Mouse (Mus musculus) neural tube, embryonic 11.5 days (tissue): ENCODE measurements at regions not wholly inside any gene's neighbourhood (a gene's known extent, or its start where the extent isn't known, plus 50 kb on each side); places are given as distances from the start of the nearest gene placed in this dataset.

Source experiments
- ATAC-seq: fragments of 200-750 bp; cut with Nextera tagmentation; 2 replicates; pipeline ENCODE4 v1.8.0; 2017; ENCODE audit warnings: moderate number of reproducible peaks, mild to moderate bottlenecking, moderate TSS enrichment, moderate library complexity; ENCODE audit not compliant: insufficient read depth, low FRiP score, low TSS enrichment
- DNase-seq: peaks from one replicate; pipeline ENCODE4 v3.0.0-alpha.2; 2015; ENCODE audit warnings: low spot score
- H3K27ac ChIP-seq: fragments of 300-500 bp; sonication (generic); 2 replicates; pipeline ENCODE4 v1.5.1; 2014; ENCODE audit warnings: low read depth, mild to moderate bottlenecking, low read length
- H3K27me3 ChIP-seq: fragments of 300-500 bp; sonication (generic); 2 replicates; pipeline ENCODE4 v1.6.1; 2014; ENCODE audit warnings: mild to moderate bottlenecking, low read length, mixed read lengths; ENCODE audit not compliant: control insufficient read depth, insufficient read depth
- H3K36me3 ChIP-seq: fragments of 300-500 bp; sonication (generic); 2 replicates; pipeline ENCODE4 v1.6.1; 2014; ENCODE audit warnings: mild to moderate bottlenecking, low read length, moderate library complexity, mixed read lengths; ENCODE audit not compliant: control insufficient read depth, insufficient read depth
- H3K4me1 ChIP-seq: fragments of 300-500 bp; sonication (generic); 2 replicates; pipeline ENCODE4 v1.6.1; 2014; ENCODE audit warnings: low read length, mixed read lengths; ENCODE audit not compliant: control insufficient read depth, insufficient read depth
- H3K4me2 ChIP-seq: fragments of 300-500 bp; sonication (generic); 2 replicates; pipeline ENCODE4 v1.6.1; 2014; ENCODE audit warnings: low read depth, mild to moderate bottlenecking, moderate library complexity
- H3K4me3 ChIP-seq: fragments of 300-500 bp; sonication (generic); 2 replicates; pipeline ENCODE4 v1.5.1; 2014; ENCODE audit warnings: low read depth, low read length
- H3K9ac ChIP-seq: fragments of 300-500 bp; sonication (generic); 2 replicates; pipeline ENCODE4 v1.6.1; 2014; ENCODE audit warnings: mild to moderate bottlenecking, low read length
- H3K9me3 ChIP-seq: fragments of 300-500 bp; sonication (generic); 2 replicates; pipeline ENCODE4 v1.6.1; 2016; ENCODE audit warnings: low read length; ENCODE audit not compliant: control insufficient read depth
- WGBS: fragments of 180-500 bp; shearing (Covaris S2); extraction: QIAGEN DNeasy Blood & Tissue Kit; methylation state at CpG from one replicate; pipeline ENCODE4 v1.1.7; 2014; 5-methylcytosine and 5-hydroxymethylcytosine counted together

DNA sequence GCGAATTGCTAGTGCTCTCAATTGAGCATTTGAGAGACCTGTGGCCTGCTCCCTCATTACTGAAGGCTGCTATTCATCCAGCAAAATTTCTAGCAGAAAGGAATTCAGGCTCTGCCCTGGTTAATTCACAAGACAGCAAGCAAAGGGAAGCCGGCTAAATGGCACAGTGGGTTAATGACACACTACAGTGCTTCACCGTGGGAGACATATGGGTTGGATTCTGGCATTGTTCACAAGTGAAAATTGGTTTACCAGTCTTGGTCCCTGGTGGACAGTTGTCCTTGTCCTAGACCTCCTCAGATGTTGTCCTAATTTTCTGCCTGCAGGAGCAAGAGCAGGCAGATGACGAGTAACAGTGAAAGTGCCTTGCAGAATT lies 527.3 kb downstream of the Gm11232 start:
- peak; percentile 34 for DNase-seq
- peak; percentile 78 for ATAC-seq
- Histone ChIP-seq H3K27ac (no peak overlapping the region), H3K4me3 (no peak overlapping the region), H3K9ac (no peak overlapping the region), H3K36me3 (no peaks in the 10 kb centered on the region), H3K4me2 (no peak overlapping the region), H3K27me3 (no peaks in the 10 kb centered on the region), H3K4me1 (no peaks in the 10 kb centered on the region), H3K9me3 (no peaks in the 10 kb centered on the region)
- WGBS: 22% methylated on average over 4 of the region's 4 CpGs

DNA sequence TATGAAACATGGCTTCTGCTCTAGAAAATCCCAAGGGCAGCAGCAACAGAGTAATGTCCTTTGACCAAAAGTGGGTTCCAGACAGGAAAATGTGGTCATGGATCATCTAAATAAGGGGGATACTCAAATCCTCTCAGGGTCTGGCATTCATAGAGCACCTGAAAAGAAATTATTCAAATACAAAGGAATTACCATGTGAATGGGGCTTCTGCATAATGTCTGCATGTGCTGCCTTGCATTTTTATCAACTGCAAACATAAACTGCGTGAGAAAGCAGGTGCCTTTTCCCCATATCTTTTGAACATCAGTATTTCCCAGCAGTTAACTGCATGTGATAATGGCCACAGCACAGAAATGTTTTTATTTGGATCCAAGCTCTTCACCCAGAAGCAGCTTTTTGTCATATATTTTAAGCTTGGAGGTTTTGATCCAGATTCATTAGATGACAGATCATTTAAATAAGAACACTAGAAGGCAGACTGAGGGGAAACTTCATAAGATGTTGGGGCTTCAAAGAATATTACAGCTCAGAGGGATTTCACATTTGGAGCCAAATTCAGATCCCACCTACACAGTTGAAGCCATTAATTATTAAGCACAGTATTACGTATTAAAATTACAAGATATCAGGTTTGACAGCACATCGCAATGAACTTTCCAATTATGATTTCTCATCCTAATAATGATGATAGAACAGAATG lies 527.8 kb downstream of the Gm11232 start:
- DNase-seq (no peak), ATAC-seq (peak; percentile 85)
- no peaks in the 10 kb centered on the region for H3K36me3 ChIP-seq
- H3K4me2 ChIP-seq: no peak overlapping the region
- no peaks in the 10 kb centered on the region for H3K27me3 ChIP-seq
- 69% methylated on average over 3 of the region's 3 CpGs for WGBS
- H3K4me1 ChIP-seq: no peaks in the 10 kb centered on the region
- no peak overlapping the region for H3K4me3 ChIP-seq
- no peaks in the 10 kb centered on the region for H3K9me3 ChIP-seq
- H3K9ac ChIP-seq: no peak overlapping the region
- H3K27ac ChIP-seq: no peak overlapping the region

DNA sequence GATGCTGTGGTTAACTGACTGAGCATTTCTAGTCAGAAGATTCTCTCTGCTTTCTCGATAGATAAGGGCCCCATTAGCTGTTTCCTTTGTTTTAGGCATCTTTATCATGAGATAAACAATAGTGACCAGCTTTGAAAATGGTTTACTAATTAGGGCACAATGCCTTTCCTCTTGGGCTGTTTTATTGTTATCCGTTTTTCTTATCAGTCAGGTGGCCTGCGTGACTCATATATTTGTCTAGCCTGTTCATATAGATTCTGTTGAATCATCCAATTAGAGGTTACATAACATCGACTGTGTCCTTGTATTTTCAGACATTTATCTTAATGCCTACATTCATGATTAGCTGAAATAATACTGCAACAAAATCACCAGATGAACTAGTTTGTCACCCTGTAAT lies 531.1 kb downstream of the Gm11232 start:
- no peak overlapping the region for H3K9ac ChIP-seq
- H3K4me1 ChIP-seq: no peaks in the 10 kb centered on the region
- no peak for DNase-seq
- no peak overlapping the region for H3K27ac ChIP-seq
- ATAC-seq: no peak
- 84% methylated on average over 4 of the region's 4 CpGs for WGBS
- H3K36me3 ChIP-seq: no peaks in the 10 kb centered on the region
- no peak overlapping the region for H3K4me2 ChIP-seq
- H3K27me3 ChIP-seq: no peaks in the 10 kb centered on the region
- H3K9me3 ChIP-seq: no peaks in the 10 kb centered on the region
- H3K4me3 ChIP-seq: no peak overlapping the region

DNA sequence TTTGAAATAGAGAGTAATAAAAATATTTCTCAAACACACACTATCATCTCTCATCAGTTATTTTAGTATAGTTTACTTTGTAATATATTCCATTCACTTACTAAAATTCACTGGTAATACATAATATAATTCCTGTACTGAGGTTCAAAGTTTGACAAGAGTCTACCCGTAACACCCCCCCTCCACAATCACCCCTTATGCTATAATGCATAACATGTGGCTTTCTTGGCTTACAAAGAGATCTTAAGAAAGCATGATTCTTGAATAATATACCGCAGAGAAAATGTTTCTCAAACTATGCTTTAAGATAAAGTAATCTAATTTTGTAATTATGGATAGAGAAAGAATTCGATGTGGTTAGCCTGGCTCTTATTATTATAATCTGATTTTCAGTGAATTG lies 539.7 kb downstream of the Gm11232 start:
- ATAC-seq (no peak), DNase-seq (no peak)

DNA sequence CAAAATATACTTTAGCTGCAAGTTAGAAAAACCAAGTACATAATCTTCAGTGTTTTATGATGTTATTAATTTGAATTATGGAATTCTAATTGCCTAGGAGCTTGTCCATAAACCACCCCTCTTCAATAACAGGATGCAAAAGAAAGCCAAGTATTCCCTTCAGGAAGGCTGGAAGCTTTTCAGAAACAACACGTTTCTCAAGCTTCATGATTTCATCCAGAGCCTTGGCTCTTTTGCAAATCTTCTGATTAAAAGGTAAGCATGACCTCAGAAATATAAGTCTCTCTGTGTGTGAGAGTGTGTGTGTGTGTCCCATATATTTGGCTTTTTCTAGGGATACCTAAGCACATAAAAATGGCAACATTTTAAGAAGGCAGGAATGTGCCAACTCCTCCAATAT lies 570.0 kb downstream of the Gm11232 start:
- Histone ChIP-seq H3K36me3 (no peaks in the 10 kb centered on the region), H3K27me3 (no peaks in the 10 kb centered on the region), H3K27ac (no peak overlapping the region), H3K9me3 (no peaks in the 10 kb centered on the region), H3K4me2 (no peak overlapping the region), H3K9ac (no peak overlapping the region), H3K4me1 (no peaks in the 10 kb centered on the region), H3K4me3 (no peak overlapping the region)
- WGBS: 72% methylated on average over 1 of the region's 1 CpGs
- DNase-seq: no peak
- ATAC-seq: no peak

More for the DNA sequence above, 539.7 kb downstream of the Gm11232 start:
- Histone ChIP-seq H3K4me3 (no peak overlapping the region), H3K9me3 (no peaks in the 10 kb centered on the region), H3K36me3 (no peaks in the 10 kb centered on the region), H3K27ac (no peak overlapping the region), H3K4me2 (no peak overlapping the region), H3K27me3 (no peaks in the 10 kb centered on the region), H3K4me1 (no peaks in the 10 kb centered on the region), H3K9ac (no peak overlapping the region)
- 88% methylated on average over 3 of the region's 3 CpGs for WGBS

DNA sequence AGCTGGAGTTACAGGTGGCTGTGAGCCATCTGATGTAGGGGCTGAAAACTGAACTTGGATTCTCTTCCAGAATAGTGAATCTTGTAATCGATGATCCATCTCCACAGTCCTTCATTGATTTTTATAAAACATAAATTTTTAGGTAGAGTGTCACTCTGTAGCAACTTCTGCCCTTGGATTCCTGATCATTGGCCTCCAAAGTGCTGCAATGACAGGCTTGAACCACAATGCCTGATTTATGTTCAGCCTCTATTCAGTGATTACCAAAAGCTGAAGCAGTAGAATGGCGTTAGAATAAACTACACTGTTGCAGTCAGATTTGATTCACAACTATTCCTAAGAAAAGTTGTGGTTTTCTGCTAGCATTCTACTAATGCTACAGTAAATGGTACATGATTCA lies 580.1 kb downstream of the Gm11232 start:
- Histone ChIP-seq H3K27ac (no peak overlapping the region), H3K4me3 (no peak overlapping the region), H3K36me3 (no peaks in the 10 kb centered on the region), H3K4me1 (no peaks in the 10 kb centered on the region), H3K9me3 (no peaks in the 10 kb centered on the region), H3K9ac (no peak overlapping the region), H3K4me2 (no peak overlapping the region), H3K27me3 (no peaks in the 10 kb centered on the region)
- WGBS: 71% methylated on average over 2 of the region's 2 CpGs
- DNase-seq (no peak), ATAC-seq (no peak)

DNA sequence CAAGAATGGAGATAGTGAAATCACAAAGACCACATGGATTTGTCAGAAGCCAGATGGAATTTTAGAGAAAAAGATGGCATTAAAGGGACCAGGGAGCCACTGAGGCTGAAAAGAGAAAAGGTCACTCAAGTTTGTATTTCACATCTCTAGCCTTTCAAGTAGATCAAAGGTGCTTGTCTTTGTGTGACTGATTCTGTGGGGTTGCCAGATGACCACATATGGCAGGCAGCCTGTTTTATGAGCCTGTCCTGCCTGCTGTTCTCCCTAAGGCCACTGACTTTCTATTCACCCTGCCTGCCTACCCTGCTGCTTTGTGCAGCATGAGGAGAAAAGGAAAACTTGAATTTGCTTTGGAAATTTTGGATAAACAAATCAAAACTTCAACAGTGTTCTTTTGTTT lies 592.0 kb downstream of the Gm11232 start:
- H3K4me1 ChIP-seq: no peaks in the 10 kb centered on the region
- ATAC-seq (peak; percentile 61; the same call in 1 of the 2 replicates), DNase-seq (peak; percentile 13)
- no peaks in the 10 kb centered on the region for H3K9me3 ChIP-seq
- no peaks in the 10 kb centered on the region for H3K27me3 ChIP-seq
- no peaks in the 10 kb centered on the region for H3K36me3 ChIP-seq
- no peak overlapping the region for H3K4me3 ChIP-seq
- no peak overlapping the region for H3K4me2 ChIP-seq
- H3K27ac ChIP-seq: no peak overlapping the region
- H3K9ac ChIP-seq: no peak overlapping the region

DNA sequence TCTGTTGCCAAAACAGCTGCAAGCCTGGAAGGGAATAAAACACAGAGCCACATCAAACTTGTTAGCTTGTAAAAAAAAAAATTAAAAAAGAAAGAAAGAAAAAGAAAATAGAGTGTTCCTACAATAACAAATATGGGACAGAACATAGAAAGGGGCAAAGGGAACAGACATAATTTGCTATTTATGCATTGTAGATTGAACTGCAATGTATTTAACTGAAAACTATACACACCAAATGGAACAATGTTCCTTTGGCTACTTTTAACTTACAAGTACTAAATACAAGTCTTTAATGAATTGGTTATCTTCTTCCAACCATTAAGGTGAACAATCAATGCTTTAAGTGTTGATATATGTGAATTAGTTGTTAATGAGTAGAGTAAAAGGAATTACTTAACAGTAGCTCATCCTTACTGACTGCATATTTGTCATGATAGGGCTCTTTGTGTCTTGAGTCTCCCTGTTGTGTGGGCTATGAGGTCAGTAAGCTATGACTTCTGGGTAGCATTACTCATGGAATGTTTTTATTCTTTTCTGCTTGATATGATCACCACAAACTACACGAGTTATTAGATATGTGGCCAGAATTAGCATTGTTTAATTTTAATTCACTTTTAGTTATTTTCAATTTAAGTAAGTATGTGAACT lies 597.0 kb upstream of the Megf9 start:
- H3K36me3 ChIP-seq: no peaks in the 10 kb centered on the region
- 42% methylated on average over 1 of the region's 1 CpGs for WGBS
- H3K27ac ChIP-seq: no peak overlapping the region
- DNase-seq (no peak), ATAC-seq (no peak)
- H3K4me1 ChIP-seq: no peaks in the 10 kb centered on the region; the same call in 1 of the 2 replicates
- no peaks in the 10 kb centered on the region for H3K27me3 ChIP-seq
- no peaks in the 10 kb centered on the region for H3K9me3 ChIP-seq
- H3K9ac ChIP-seq: no peak overlapping the region
- no peak overlapping the region for H3K4me3 ChIP-seq
- no peak overlapping the region for H3K4me2 ChIP-seq
